Mouse (Mus musculus) brain, embryonic 14.5 days (tissue): ENCODE results near the gene Ap4m1. TPM values are rescaled to one million over a fixed set of nuclear protein-coding genes. Genes with fewer than 3 reads are reported as not detected.
A peak's percentile ranks its signal among the peaks of the same experiment; 100 is the strongest.
"Not testable (repeated sequence)": the region's sequence is repeated elsewhere in the genome, so short reads cannot be mapped to it uniquely, and the experiment has no call there.

Experiments used
- DNase-seq: peaks from one replicate; pipeline ENCODE4 v3.0.0-alpha.2; 2011; ENCODE audit warnings: low read depth
- CTCF ChIP-seq: fragments of 200-500 bp; IDR thresholded peaks from 2 replicates; pipeline ENCODE4 v1.5.1; 2012; ENCODE audit warnings: inconsistent platforms, mild to moderate bottlenecking, moderate library complexity, borderline replicate concordance; ENCODE audit not compliant: insufficient read depth, insufficient read length; ENCODE audit errors: extremely low read depth
- POLR2A ChIP-seq: fragments of 200-500 bp; IDR thresholded peaks from 2 replicates; pipeline ENCODE4 v1.6.1; 2012; ENCODE audit warnings: mild to moderate bottlenecking, inconsistent platforms, borderline replicate concordance; ENCODE audit not compliant: poor library complexity, insufficient read depth, insufficient read length, severe bottlenecking; ENCODE audit errors: extremely low read depth
- polyA plus RNA-seq: library from polyadenylated mRNA; depleted of rRNA; stranded (reverse); fragments of >200 nt; gene quantifications from 2 replicates; pipeline ENCODE4 v1.2.3, GENCODE M21; 2012; rRNA removed

Gene Ap4m1
- polyA plus RNA-seq, 1 experiment = 60.2 TPM

GRCm38 (mm10) chr5:138207873-138208272 is 36.1 kb downstream of the Ap4m1 start:
- no peak for TF ChIP-seq POLR2A
- no peak for TF ChIP-seq CTCF
- no peak for DNase-seq

- DNase-seq = not testable (repeated sequence)
Measured at GRCm38 (mm10) chr5:138216632-138217031, 44.8 kb downstream of the Ap4m1 start.

GRCm38 (mm10) chr5:138219864-138220263 is 48.1 kb downstream of the Ap4m1 start:
- no peak for TF ChIP-seq POLR2A
- no peak for TF ChIP-seq CTCF
- no peak for DNase-seq

GRCm38 (mm10) chr5:138222111-138222510 is 50.3 kb downstream of the Ap4m1 start:
- DNase-seq = peak; percentile 76
- no peak for TF ChIP-seq POLR2A
- TF ChIP-seq CTCF = peak; percentile 85

GRCm38 (mm10) chr5:138223287-138223686 is 51.5 kb downstream of the Ap4m1 start:
- TF ChIP-seq POLR2A (no peak), CTCF (no peak)
- peak; percentile 1 for DNase-seq

GRCm38 (mm10) chr5:138225700-138226099 is 53.9 kb downstream of the Ap4m1 start, which contains the start of gene Nxpe5:
Nxpe5 (plus strand) TSS chr5:138225898.
- no peak for DNase-seq
- no peak for TF ChIP-seq POLR2A
- TF ChIP-seq CTCF = no peak

GRCm38 (mm10) chr5:138226491-138226890 is 54.7 kb downstream of the Ap4m1 start:
- DNase-seq = no peak
- TF ChIP-seq CTCF (no peak), POLR2A (no peak)

- DNase-seq = no peak
- TF ChIP-seq CTCF = no peak
- no peak for TF ChIP-seq POLR2A
Measured at GRCm38 (mm10) chr5:138227367-138227766, 55.6 kb downstream of the Ap4m1 start.

GRCm38 (mm10) chr5:138228026-138228425 is 56.2 kb downstream of the Ap4m1 start:
- TF ChIP-seq CTCF = peak; percentile 45; the same call in 1 of the 2 replicates
- TF ChIP-seq POLR2A = no peak
- peak; percentile 5 for DNase-seq

- TF ChIP-seq POLR2A = no peak
- no peak for TF ChIP-seq CTCF
- no peak for DNase-seq
Measured at GRCm38 (mm10) chr5:138229511-138229910, 57.7 kb downstream of the Ap4m1 start.

Other genes starting within 250 kb of the Ap4m1 start
- 0.39 and 0.82 TPM in 2 replicates for gene Gjc3, start 208.9 kb upstream of the Ap4m1 start, polyA plus RNA-seq
- 0.08 TPM in 1 of 2 replicates, not detected in the other for gene Azgp1, start 190.5 kb upstream of the Ap4m1 start, polyA plus RNA-seq
- gene Smok3a, start 150.7 kb upstream of the Ap4m1 start, polyA plus RNA-seq = not detected in 2 replicates
- not detected in 2 replicates for gene Smok3b, start 150.6 kb upstream of the Ap4m1 start, polyA plus RNA-seq
- not detected in 2 replicates for gene Smok3c, start 118.8 kb upstream of the Ap4m1 start, polyA plus RNA-seq
- 15.8 and 24.1 TPM in 2 replicates for gene Zkscan1, start 86.9 kb upstream of the Ap4m1 start, polyA plus RNA-seq
- gene Zscan21, start 55.1 kb upstream of the Ap4m1 start, polyA plus RNA-seq = 63.8 and 66.3 TPM in 2 replicates
- 10.3 and 11.9 TPM in 2 replicates for gene Zfp113, start 16.3 kb upstream of the Ap4m1 start, polyA plus RNA-seq
- gene Cops6, start 10.9 kb upstream of the Ap4m1 start, polyA plus RNA-seq = 134 and 144 TPM in 2 replicates
- 111 and 146 TPM in 2 replicates for gene Mcm7, start 420 bp downstream of the Ap4m1 start, polyA plus RNA-seq
- 89.7 and 128 TPM in 2 replicates for gene Taf6, start 15.4 kb downstream of the Ap4m1 start, polyA plus RNA-seq
- gene Cnpy4, start 15.5 kb downstream of the Ap4m1 start, polyA plus RNA-seq = 20.6 and 22.7 TPM in 2 replicates
- gene Mblac1, start 22.3 kb downstream of the Ap4m1 start, polyA plus RNA-seq = 10.3 and 11.8 TPM in 2 replicates
- 0.03 and 0.04 TPM in 2 replicates for gene Nxpe5, start 53.9 kb downstream of the Ap4m1 start, polyA plus RNA-seq
- 120 and 151 TPM in 2 replicates for gene Lamtor4, start 83.5 kb downstream of the Ap4m1 start, polyA plus RNA-seq
- 131 and 172 TPM in 2 replicates for gene BC037034, start 92.0 kb downstream of the Ap4m1 start, polyA plus RNA-seq
- 0.58 and 0.63 TPM in 2 replicates for gene Gal3st4, start 100.8 kb downstream of the Ap4m1 start, polyA plus RNA-seq
- 0.44 and 0.48 TPM in 2 replicates for gene Gm43720, start 108.0 kb downstream of the Ap4m1 start, polyA plus RNA-seq
- gene Gpc2, start 108.0 kb downstream of the Ap4m1 start, polyA plus RNA-seq = 564 and 797 TPM in 2 replicates
- 19.6 TPM in 2 replicates for gene Stag3, start 108.2 kb downstream of the Ap4m1 start, polyA plus RNA-seq
- gene Pvrig, start 170.0 kb downstream of the Ap4m1 start, polyA plus RNA-seq = 0.06 and 0.25 TPM in 2 replicates